Mouse (Mus musculus) forebrain, embryonic 16.5 days (tissue): ENCODE results near the gene Caln1. TPM values are rescaled to one million over a fixed set of nuclear protein-coding genes. Genes with fewer than 3 reads are reported as not detected.

ENCODE experiments used
- ATAC-seq: fragments of 200-750 bp; cut with Nextera tagmentation; 2 replicates; pipeline ENCODE4 v1.8.0; 2017; ENCODE audit warnings: mild to moderate bottlenecking, moderate library complexity
- H3K27ac ChIP-seq: fragments of 300-500 bp; sonication (generic); 2 replicates; pipeline ENCODE4 v1.5.1; 2014; ENCODE audit warnings: low read length, control low read depth
- H3K27me3 ChIP-seq: fragments of 300-500 bp; sonication (generic); replicated peaks from 2 replicates; pipeline ENCODE4 v1.6.1; 2014; ENCODE audit warnings: low read length; ENCODE audit not compliant: control insufficient read depth, insufficient read depth
- H3K36me3 ChIP-seq: fragments of 300-500 bp; sonication (generic); 2 replicates; pipeline ENCODE4 v1.6.1; 2014; ENCODE audit not compliant: control insufficient read depth, insufficient read depth
- H3K4me1 ChIP-seq: fragments of 300-500 bp; sonication (generic); replicated peaks from 2 replicates; pipeline ENCODE4 v1.6.1; 2014; ENCODE audit warnings: low read length; ENCODE audit not compliant: control insufficient read depth, insufficient read depth
- H3K4me2 ChIP-seq: fragments of 300-500 bp; sonication (generic); 2 replicates; pipeline ENCODE4 v1.6.1; 2014; ENCODE audit warnings: mild to moderate bottlenecking, low read length, control low read depth
- H3K4me3 ChIP-seq: fragments of 300-500 bp; sonication (generic); replicated peaks from 2 replicates; pipeline ENCODE4 v1.5.1; 2014; ENCODE audit warnings: mild to moderate bottlenecking, low read length, control low read depth
- H3K9ac ChIP-seq: fragments of 300-500 bp; sonication (generic); replicated peaks from 2 replicates; pipeline ENCODE4 v1.6.1; 2014; ENCODE audit warnings: low read depth, low read length, control low read depth
- H3K9me3 ChIP-seq: fragments of 300-500 bp; sonication (generic); 2 replicates; pipeline ENCODE4 v1.6.1; 2016; ENCODE audit warnings: low read length; ENCODE audit not compliant: control insufficient read depth
- WGBS: fragments of 180-500 bp; shearing (Covaris S2); extraction: QIAGEN DNeasy Blood & Tissue Kit; methylation state at CpG from one replicate; pipeline ENCODE4 v1.1.7; 2014; 5-methylcytosine and 5-hydroxymethylcytosine counted together
- polyA plus RNA-seq: library from polyadenylated mRNA; unstranded; fragments of >200 nt; fragmentation: Nextera tagmentation; extraction: Ambion mirVana; gene quantifications from 2 replicates; pipeline ENCODE4 v1.2.1, GENCODE M21; 2015

Caln1 gene
- polyA plus RNA-seq, 1 experiment from 2014 or later: 24.4 TPM

- ATAC-seq: no peak
- H3K4me1 ChIP-seq: no peaks in the 10 kb centered on the region
- WGBS: 61% methylated on average over 4 of the region's 4 CpGs
- no peak overlapping the region for H3K4me3 ChIP-seq
- no peak overlapping the region for H3K9ac ChIP-seq
- no peaks in the 10 kb centered on the region for H3K9me3 ChIP-seq
- no peak overlapping the region for H3K4me2 ChIP-seq
- no peak overlapping the region for H3K27ac ChIP-seq
- no peaks in the 10 kb centered on the region for H3K36me3 ChIP-seq
- H3K27me3 ChIP-seq: no peaks in the 10 kb centered on the region
Observed at GRCm38 (mm10) chr5:130708616-130709015, 339.4 kb downstream of the Caln1 start.

DNA sequence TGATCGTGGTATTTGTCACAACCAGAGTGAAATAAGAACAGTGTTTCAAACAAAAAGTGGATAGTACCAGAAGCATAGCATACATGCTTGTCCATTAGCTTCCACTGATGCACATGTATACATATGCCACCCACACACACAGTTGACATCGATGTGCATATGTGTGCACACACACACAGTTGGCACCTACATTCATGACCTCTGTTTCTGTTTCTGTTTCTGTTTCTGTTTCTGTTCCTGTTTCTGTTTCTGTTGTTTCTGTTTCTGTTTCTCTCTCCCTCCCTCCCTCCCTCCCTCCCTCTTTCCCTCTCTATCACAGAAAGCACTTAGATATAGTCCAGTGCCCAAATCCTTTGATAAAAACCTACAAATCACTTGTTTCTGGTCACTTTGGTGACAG is 342.4 kb downstream of the Caln1 start:
- H3K4me2 ChIP-seq: no peak overlapping the region
- H3K27ac ChIP-seq: no peak overlapping the region
- WGBS: 84% methylated on average over 2 of the region's 2 CpGs
- no peak overlapping the region for H3K4me3 ChIP-seq
- ATAC-seq: no peak
- H3K9ac ChIP-seq: no peak overlapping the region
- H3K4me1 ChIP-seq: 0 out of 2 replicates have a peak, but pooled peaks cover 3% of the 10 kb centered on the region
- no peaks in the 10 kb centered on the region for H3K27me3 ChIP-seq
- H3K9me3 ChIP-seq: no peaks in the 10 kb centered on the region
- no peaks in the 10 kb centered on the region for H3K36me3 ChIP-seq

- no peak overlapping the region for H3K27ac ChIP-seq
- 74% methylated on average over 1 of the region's 1 CpGs for WGBS
Observed at GRCm38 (mm10) chr5:130712281-130712680, 343.0 kb downstream of the Caln1 start.

DNA sequence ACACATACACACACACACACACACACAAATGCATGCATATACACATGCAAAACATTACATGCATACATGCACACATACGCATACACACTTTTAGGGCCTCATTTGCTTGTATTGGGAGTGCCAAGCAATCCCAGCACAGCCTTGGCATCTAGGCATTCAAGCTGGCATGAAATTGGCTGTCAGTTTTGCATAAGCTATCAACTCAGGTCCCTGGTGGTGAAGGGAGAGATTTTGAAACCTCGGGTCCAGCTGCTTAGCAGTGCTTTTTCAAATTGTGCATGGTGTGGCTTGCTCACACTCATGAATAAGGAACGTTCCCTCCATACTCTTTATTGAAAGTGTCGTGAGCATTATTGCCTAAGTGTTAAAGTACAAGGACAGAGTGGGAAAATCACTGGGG is 345.9 kb downstream of the Caln1 start:
- no peak for ATAC-seq
- H3K4me2 ChIP-seq: no peak overlapping the region
- H3K4me1 ChIP-seq: 0 out of 2 replicates have a peak, but pooled peaks cover 3% of the 10 kb centered on the region
- no peak overlapping the region for H3K9ac ChIP-seq
- no peaks in the 10 kb centered on the region for H3K9me3 ChIP-seq
- no peaks in the 10 kb centered on the region for H3K36me3 ChIP-seq
- no peaks in the 10 kb centered on the region for H3K27me3 ChIP-seq
- WGBS: 59% methylated on average over 4 of the region's 4 CpGs
- no peak overlapping the region for H3K27ac ChIP-seq
- no peak overlapping the region for H3K4me3 ChIP-seq

More at GRCm38 (mm10) chr5:130712281-130712680, 343.0 kb downstream of the Caln1 start:
- H3K4me2 ChIP-seq: no peak overlapping the region
- H3K9me3 ChIP-seq: no peaks in the 10 kb centered on the region
- H3K4me3 ChIP-seq: no peak overlapping the region
- H3K36me3 ChIP-seq: no peaks in the 10 kb centered on the region
- 0 out of 2 replicates have a peak, but pooled peaks cover 3% of the 10 kb centered on the region for H3K4me1 ChIP-seq
- no peaks in the 10 kb centered on the region for H3K27me3 ChIP-seq
- no peak for ATAC-seq
- no peak overlapping the region for H3K9ac ChIP-seq

DNA sequence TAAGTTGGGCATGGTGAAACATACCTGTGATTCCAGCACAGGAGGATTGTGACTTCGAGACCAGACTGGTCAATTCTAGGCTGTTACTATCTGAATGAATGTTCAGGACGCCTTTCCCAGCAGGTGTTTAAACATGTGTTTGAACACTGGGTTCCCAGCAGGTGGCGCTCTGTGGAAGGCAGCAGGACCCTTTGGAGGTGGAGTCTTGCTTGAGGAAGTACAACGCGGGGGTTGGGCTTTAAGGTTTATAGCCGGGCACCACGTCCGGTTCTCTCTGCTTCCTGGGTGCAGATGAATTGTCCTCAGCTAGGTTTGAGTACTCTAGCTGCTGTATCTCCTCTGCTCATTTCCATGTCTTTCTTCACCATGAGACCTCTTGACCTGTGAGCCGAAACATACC is 349.1 kb downstream of the Caln1 start:
- no peak for ATAC-seq
- Histone ChIP-seq H3K36me3 (no peaks in the 10 kb centered on the region), H3K4me2 (no peak overlapping the region), H3K4me3 (no peak overlapping the region), H3K9me3 (no peaks in the 10 kb centered on the region), H3K9ac (no peak overlapping the region), H3K27ac (no peak overlapping the region), H3K27me3 (no peaks in the 10 kb centered on the region), H3K4me1 (0 out of 2 replicates have a peak, but pooled peaks cover 3% of the 10 kb centered on the region)
- 74% methylated on average over 9 of the region's 9 CpGs for WGBS

DNA sequence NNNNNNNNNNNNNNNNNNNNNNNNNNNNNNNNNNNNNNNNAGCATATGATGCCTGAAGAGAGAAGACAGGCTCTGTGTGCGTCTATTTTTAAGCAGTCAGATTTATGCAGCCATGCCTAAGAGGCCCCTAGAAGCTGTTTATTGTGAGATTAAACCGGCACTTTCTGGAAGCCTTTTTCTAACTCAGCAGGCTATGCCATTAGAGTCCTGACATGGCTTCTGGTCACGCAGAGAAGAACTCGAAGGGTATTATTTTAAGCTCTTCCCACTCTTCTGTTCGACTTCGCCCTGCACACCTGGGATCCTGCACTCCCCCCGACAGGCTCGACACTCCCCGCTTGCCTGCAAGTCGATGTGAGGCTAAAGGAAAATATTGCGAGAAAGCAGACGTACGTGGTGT is 372.9 kb downstream of the Caln1 start:
- H3K27me3 ChIP-seq: no peaks in the 10 kb centered on the region
- no peak overlapping the region for H3K4me3 ChIP-seq
- WGBS: 62% methylated on average over 13 of the region's 13 CpGs
- no peaks in the 10 kb centered on the region for H3K9me3 ChIP-seq
- no peak overlapping the region for H3K9ac ChIP-seq
- no peak overlapping the region for H3K27ac ChIP-seq
- no peak for ATAC-seq
- no peaks in the 10 kb centered on the region for H3K36me3 ChIP-seq
- no peaks in the 10 kb centered on the region for H3K4me1 ChIP-seq
- no peak overlapping the region for H3K4me2 ChIP-seq

DNA sequence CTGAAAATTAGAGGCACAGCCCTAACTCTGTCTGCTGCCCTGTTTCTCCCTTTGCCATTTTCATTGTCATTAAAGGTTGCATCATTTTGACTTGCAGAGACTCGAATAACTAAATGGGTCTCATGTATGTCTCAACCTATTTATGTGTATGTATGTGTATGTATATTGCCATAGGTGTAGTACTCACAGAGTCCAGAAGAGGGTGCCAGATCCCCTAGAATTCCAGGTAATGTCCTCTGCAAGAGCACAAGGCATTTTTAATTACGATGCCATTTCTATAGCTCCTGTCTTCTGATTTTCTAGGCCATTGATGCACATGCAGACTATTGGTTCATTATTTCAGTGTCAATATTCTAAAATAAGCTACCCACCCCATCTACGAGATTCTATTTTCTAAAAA is 388.3 kb downstream of the Caln1 start:
- Histone ChIP-seq H3K9ac (no peak overlapping the region), H3K4me3 (no peak overlapping the region), H3K36me3 (no peaks in the 10 kb centered on the region)

GRCm38 (mm10) chr5:130765784-130766183 is 396.5 kb downstream of the Caln1 start:
- WGBS: 60% methylated on average over 6 of the region's 6 CpGs
- no peak overlapping the region for H3K4me2 ChIP-seq
- H3K27ac ChIP-seq: no peak overlapping the region
- no peaks in the 10 kb centered on the region for H3K4me1 ChIP-seq
- no peak overlapping the region for H3K9ac ChIP-seq
- H3K4me3 ChIP-seq: no peak overlapping the region
- no peak for ATAC-seq
- H3K36me3 ChIP-seq: no peaks in the 10 kb centered on the region
- H3K27me3 ChIP-seq: no peaks in the 10 kb centered on the region
- no peaks in the 10 kb centered on the region for H3K9me3 ChIP-seq

More for the DNA sequence above, 388.3 kb downstream of the Caln1 start:
- Histone ChIP-seq H3K27ac (no peak overlapping the region), H3K4me2 (no peak overlapping the region), H3K9me3 (no peaks in the 10 kb centered on the region; the same call in 1 of the 2 replicates), H3K27me3 (no peaks in the 10 kb centered on the region), H3K4me1 (no peaks in the 10 kb centered on the region)
- 87% methylated on average over 3 of the region's 3 CpGs for WGBS
- ATAC-seq: no peak

GRCm38 (mm10) chr5:130771061-130771741 is 401.9 kb downstream of the Caln1 start:
- Histone ChIP-seq H3K9me3 (no peaks in the 10 kb centered on the region), H3K27ac (no peak overlapping the region), H3K9ac (no peak overlapping the region), H3K4me3 (no peak overlapping the region), H3K4me1 (no peaks in the 10 kb centered on the region), H3K36me3 (no peaks in the 10 kb centered on the region), H3K4me2 (no peak overlapping the region), H3K27me3 (no peaks in the 10 kb centered on the region)
- 88% methylated on average over 5 of the region's 5 CpGs for WGBS
- no peak for ATAC-seq

- Histone ChIP-seq H3K4me3 (no peak overlapping the region), H3K27me3 (no peaks in the 10 kb centered on the region), H3K9ac (no peak overlapping the region), H3K9me3 (no peaks in the 10 kb centered on the region), H3K27ac (no peak overlapping the region), H3K4me2 (no peak overlapping the region), H3K36me3 (no peaks in the 10 kb centered on the region), H3K4me1 (no peaks in the 10 kb centered on the region)
- no peak for ATAC-seq
- 82% methylated on average over 6 of the region's 6 CpGs for WGBS
Observed at GRCm38 (mm10) chr5:130772491-130772890, 403.2 kb downstream of the Caln1 start.
